Mouse (Mus musculus) adrenal gland, adult 18-20 months (tissue): ENCODE measurements around the gene Tmem108. TPM values are rescaled to one million over a fixed set of nuclear protein-coding genes. Genes with fewer than 3 reads are reported as not detected.

Source experiments
- DNase-seq, 2 experiments: peaks; one replicate each; pipeline ENCODE4 v3.0.0; 2021 to 2022; ENCODE audit warnings: low spot score in 2 of 2
- total RNA-seq, 2 experiments: library from RNA; stranded (reverse); gene quantifications; 1 replicate in 1 of 2; 2 replicates in 1 of 2; pipeline ENCODE4 v1.2.3; 2021

Gene Tmem108
- total RNA-seq, 2 experiments from 2014 or later = 3.7 TPM

GRCm38 (mm10) chr9:103594423-103595189 is 167.0 kb downstream of the Tmem108 start:
- DNase-seq = no peak

DNA sequence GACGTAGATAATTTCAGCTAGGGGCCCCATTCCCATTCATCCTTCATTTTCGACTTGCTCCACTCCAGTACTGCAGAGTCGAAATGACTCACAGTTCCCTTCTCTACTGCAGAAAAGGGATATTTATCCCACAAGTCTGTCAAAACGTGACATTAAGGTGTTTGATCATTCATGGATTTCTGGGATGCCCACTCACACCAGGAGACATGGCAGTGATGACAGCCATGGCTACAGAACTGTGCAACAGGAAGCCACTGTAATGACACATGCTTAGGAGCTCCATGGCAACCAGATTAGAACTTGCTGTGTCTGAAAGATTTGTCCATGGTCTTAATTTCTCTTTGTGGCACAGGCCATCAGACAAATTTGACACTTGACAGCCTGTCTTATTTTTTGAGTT is 168.6 kb downstream of the Tmem108 start:
- DNase-seq = no peak

DNA sequence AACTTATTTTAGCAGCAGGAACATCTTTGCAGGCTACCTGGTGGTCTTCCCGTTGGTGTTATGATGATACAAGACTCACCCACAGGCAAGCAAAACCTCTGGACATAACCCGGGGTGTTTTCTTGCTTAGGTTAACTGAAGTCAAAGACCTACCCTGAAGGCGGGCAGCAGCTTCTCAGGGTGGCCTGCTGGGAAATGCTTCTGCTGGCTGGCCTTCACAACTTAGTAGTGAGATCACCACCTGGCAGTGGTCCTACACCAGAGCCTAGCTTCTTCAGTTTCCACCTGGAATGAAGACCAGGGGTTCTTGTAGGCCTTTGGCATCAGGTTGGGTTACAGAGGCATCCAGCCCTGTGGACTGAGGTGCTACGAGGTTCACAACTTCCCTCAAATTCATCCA is 169.7 kb downstream of the Tmem108 start:
- DNase-seq = no peak

- no peak for DNase-seq
Measured at GRCm38 (mm10) chr9:103590801-103591200, 170.8 kb downstream of the Tmem108 start.

- DNase-seq = no peak
Measured at GRCm38 (mm10) chr9:103584865-103585264, 176.8 kb downstream of the Tmem108 start.

GRCm38 (mm10) chr9:103582249-103582961 is 179.2 kb downstream of the Tmem108 start:
- no peak for DNase-seq

DNA sequence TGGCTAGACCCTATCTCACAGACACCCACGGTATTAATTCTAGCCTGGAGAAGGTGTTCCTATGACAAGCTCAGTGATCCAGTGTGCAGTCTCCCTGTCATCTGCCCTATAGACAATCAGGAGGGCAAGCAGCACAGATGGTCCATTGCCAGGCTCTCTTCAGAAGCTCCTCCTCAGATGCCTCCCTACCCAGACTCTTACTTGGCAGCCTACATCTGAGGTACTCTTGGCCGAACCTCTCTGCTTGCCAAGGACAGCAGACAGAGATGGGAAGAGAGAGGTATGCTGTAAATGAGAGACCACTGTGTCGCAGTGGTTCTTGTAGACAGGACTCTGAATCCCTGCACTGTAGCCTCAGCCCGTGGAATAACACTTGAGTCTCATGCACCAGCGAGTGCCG is 181.0 kb downstream of the Tmem108 start:
- DNase-seq = no peak

DNA sequence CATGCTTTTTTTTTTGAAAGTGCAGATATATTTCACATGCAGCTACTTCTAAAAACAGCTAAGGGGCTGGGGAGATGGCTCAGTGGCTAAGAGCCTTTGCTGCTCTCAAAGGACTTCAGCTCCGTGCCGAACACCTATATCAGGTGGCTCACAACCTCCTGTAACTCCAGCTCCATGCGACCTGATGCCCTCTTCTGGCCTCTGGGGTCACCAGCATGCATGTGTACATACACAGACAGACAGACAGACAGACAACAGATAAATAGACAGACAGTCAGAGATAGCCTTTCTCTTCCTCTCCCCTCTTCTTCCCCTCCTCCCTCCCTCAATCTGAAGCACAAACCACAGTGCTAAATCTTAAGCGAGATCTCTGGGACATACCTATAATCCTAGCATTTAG is 181.5 kb downstream of the Tmem108 start:
- DNase-seq = no peak

DNA sequence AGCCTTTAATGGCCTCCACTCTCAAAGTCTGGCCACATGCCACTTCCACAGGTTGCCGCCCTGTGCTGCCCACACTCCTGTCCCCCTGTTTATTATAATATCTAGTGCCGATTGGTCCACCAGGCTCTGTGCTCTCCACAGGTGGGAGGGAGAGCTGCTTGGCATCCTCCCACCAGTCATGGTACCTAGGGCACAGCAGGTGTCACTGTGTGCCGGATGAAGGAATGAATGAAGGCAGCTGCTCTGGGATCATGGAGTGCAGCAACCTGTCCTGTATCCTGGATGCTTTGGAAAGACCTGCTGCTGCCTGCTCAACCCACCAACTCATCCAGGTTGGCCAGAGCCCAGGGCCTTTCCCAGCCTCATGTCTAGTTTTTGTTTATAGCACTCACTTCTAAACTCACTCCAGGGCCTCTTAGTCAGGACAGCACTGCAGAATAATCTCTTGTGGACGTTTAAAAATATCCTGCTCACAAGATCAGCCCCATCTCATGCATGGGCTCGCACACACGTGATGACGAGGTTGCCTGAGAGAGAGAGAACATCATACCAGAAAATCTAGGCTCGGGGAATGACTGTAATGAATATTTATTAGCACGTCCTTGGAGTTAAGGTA is 182.1 kb downstream of the Tmem108 start:
- no peak for DNase-seq

- no peak for DNase-seq
Measured at GRCm38 (mm10) chr9:103577731-103578130, 183.9 kb downstream of the Tmem108 start.

DNA sequence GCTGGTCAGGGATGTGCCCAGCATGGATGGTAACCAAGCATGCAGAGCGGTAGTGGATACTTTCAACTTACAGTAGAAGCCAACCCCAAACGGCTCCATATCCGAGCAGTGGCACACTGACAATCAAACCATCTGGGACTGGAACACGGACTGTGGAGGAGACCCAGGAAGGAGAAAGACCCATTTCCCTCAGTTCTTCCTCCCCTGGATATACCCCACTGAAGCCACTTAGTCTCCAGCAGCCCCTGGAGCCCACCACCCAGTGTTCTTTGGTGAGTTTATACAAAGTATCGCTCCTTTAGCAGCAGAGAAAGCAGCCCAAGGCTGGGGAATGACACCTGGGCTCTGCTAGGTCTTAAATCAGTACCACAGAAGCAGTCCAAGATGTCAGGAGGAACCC is 184.5 kb downstream of the Tmem108 start:
- no peak for DNase-seq

DNA sequence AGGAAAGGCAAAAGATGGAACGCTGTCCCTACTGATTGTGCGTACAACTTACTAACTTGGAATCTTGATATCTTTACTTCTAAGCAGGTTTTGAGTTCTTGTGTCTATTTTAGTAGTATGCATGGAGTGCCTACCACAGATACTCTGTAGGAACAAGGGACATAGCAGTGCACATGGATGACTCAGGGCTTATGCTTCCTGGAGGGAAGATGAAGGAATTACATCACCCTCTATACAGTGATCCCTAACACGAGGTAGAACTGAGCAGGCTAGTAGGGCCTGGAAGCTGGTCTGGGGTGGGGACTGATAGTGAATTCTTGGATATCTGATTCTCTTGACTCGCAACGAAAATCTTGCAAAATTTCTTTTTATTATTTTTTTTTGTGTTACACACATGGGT is 185.7 kb downstream of the Tmem108 start:
- no peak for DNase-seq

- DNase-seq = no peak
Measured at GRCm38 (mm10) chr9:103573994-103574750, 187.5 kb downstream of the Tmem108 start.

DNA sequence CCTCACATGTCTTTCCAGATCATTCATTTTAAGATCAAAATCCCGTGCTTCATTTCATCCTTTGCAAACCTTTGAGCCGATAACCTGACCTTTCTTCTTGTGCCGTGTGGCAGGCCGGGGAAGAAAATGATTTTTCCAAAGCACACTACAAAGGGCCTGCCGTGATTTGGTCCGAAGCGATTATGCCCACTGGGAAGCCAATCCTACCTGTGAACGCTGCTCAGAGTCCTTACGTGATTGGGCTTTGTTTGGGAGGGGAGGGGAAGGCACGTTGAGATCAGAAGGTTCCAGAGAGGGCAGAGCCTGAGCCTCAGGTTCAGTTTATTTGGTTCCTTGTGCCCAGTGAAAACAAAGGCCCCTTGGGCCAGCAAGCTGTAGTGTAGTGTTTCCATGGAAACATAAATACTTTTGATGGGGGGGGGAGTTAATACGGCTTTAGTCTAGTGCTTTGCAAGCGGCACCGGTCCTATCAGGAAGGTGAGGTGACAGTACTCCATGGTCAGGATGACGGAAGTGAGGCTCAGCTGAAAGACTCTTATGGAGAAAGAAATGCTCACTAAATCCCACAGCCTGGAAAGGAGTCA is 191.4 kb downstream of the Tmem108 start:
- no peak for DNase-seq

- DNase-seq = no peak
Measured at GRCm38 (mm10) chr9:103568983-103569382, 192.7 kb downstream of the Tmem108 start.

- DNase-seq = no peak
Measured at GRCm38 (mm10) chr9:103565186-103565585, 196.5 kb downstream of the Tmem108 start.

DNA sequence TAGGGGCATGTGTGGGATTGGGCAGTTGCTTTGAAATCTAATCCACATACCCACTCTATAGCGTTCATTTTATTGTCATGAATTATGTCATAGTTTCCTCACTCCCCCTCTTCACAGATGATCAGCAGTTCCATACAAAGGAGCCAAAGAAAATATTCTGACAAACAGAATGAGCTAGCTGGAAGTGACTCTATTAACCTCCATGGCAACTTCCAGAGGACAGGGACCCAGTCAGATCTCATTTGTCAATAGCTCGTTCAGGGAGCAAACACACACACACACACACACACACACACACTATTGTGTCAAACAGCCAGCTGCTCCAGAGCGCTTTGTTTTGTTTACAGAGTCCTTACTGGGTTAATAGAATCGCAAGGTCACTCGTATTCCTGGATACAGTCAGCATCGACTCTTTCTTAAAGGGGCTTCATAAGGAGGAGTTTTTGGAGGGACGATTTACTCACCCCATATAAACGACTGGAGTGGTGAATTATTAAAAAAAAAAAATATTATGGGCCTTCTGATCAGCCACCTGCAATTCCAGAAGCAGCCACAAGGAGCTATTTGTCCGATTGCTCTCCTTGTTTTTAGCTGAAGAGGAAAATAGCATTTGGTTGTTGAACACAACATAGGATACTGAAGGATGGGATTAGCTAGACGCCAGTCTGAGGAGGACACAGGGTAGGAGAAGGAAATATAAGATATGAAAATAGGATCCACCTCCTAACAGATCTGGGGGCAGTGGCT is 197.6 kb downstream of the Tmem108 start:
- DNase-seq = peak; percentile 24 to 38

DNA sequence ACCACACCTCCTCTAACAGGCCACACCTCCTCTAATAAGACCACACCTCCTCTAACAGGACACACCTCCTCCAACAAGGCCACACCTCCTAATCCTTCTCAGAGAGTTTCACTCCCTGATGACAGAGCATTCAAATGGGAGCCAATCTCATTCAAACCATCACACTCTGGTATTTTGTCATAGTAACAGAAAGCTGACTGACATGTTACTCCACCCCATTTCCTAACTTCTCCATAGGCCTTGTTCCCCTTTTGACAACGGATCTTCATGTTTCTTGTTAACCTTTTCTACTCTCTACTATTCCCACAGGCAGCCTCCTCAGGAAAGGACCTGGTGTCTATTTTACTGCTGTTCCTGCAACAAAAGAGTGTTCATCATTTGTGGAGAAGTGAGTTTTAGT is 199.6 kb downstream of the Tmem108 start:
- DNase-seq = no peak

GRCm38 (mm10) chr9:103558741-103559140 is 202.9 kb downstream of the Tmem108 start:
- DNase-seq = no peak

DNA sequence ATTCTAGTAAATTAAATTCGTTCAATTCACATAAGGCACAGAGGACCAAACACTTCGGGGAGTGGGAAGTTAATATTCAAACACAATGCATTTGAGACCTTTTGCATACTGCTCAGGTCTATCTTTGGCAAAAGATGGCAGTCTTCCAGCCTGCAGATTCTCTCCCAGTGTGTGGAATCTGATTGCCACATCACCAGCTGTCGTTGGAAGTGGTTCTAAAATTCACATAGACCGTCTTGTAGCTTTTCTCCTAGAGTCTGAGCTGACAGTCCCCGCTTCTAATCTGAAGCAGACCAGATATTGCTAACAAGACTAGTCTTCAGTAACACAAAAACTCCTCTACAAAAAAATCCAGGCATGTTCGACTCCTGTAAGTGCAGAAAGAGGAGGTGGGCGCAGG is 203.4 kb downstream of the Tmem108 start:
- no peak for DNase-seq
